Comparison of ENCODE assay signal across 23 mouse cellular contexts in genomic region chr8:13655033-13655351, GRCm38 (mm10). TPM values are rescaled to one million over a fixed set of nuclear protein-coding genes. Genes with fewer than 3 reads are reported as not detected.
DNase-seq lines count a peak whose midpoint lies in the region; ATAC-seq lines count a peak whose summit lies in the region.
"Had no signal": no experiment of that assay in that cellular context is flagged by ENCODE, and none has a peak within 500 bp of the region (broad histone marks: within the 10 kb centered on the region; RNA-seq: fewer than 3 reads in every experiment).

No protein-coding gene starts in this region.

- H3K9ac ChIP-seq in embryonic facial prominence, embryonic 11.5 days (replicated peaks; ENCODE audit: low read length), result no peak overlapping the region
- H3K9ac ChIP-seq in heart, embryonic 16.5 days (ENCODE audit: low read length), result no peak overlapping the region
- no peak overlapping the region for H3K9ac ChIP-seq in heart, embryonic 11.5 days (ENCODE audit: low read depth, low read length)
- H3K9ac ChIP-seq: hindbrain, embryonic 14.5 days; midbrain, embryonic 15.5 days had no signal

- no peaks in the 10 kb centered on the region for H3K36me3 ChIP-seq in embryonic facial prominence, embryonic 11.5 days (replicated peaks; ENCODE audit: control insufficient read depth, insufficient read depth, low read depth, low read length)
- no peaks in the 10 kb centered on the region for H3K36me3 ChIP-seq in embryonic facial prominence, embryonic 10.5 days (replicated peaks)
- no peaks in the 10 kb centered on the region for H3K36me3 ChIP-seq in heart, embryonic 16.5 days (ENCODE audit: control insufficient read depth, insufficient read depth)
- no peaks in the 10 kb centered on the region for H3K36me3 ChIP-seq in heart, embryonic 11.5 days (ENCODE audit: control insufficient read depth, insufficient read depth, low read length)
- H3K36me3 ChIP-seq: midbrain, embryonic 15.5 days had no signal

- H3K27ac ChIP-seq in embryonic facial prominence, embryonic 11.5 days (replicated peaks; ENCODE audit: low read depth, low read length), result no peak overlapping the region
- H3K27ac ChIP-seq in embryonic facial prominence, embryonic 10.5 days (replicated peaks), result no peak overlapping the region
- H3K27ac ChIP-seq in heart, embryonic 16.5 days (ENCODE audit: low read length), result peak overlapping the region; percentile 36; the same call in 1 of the 2 replicates
- H3K27ac ChIP-seq in heart, embryonic 11.5 days (ENCODE audit: low read depth, low read length), result no peak overlapping the region
- H3K27ac ChIP-seq: hindbrain, embryonic 14.5 days; midbrain, embryonic 15.5 days had no signal

- H3K4me3 ChIP-seq in embryonic facial prominence, embryonic 11.5 days (ENCODE audit: low read depth, low read length), result no peak overlapping the region
- no peak overlapping the region for H3K4me3 ChIP-seq in embryonic facial prominence, embryonic 10.5 days
- H3K4me3 ChIP-seq in heart, embryonic 16.5 days (ENCODE audit: low read length), result no peak overlapping the region
- H3K4me3 ChIP-seq in heart, embryonic 11.5 days (ENCODE audit: low read depth, low read length), result no peak overlapping the region
- H3K4me3 ChIP-seq: erythroblast, embryonic 14.5 days; midbrain, embryonic 15.5 days had no signal

- no peak for DNase-seq in embryonic facial prominence, embryonic 11.5 days (ENCODE audit: low spot score)
- no peak for DNase-seq in embryonic facial prominence, embryonic 10.5 days (ENCODE audit: low spot score)
- DNase-seq in NIH3T3 (ENCODE audit: low read depth), result peak; percentile 50
- peak; percentile 33 for DNase-seq in fibroblast of lung, adult 2 months (ENCODE audit: low read depth)
- DNase-seq in spleen, postnatal 36 days (ENCODE audit: low spot score in 2 of 2), result no peak
- DNase-seq in neural tube, embryonic 10.5 days (ENCODE audit: extremely low spot score, low spot score), result no peak
- DNase-seq: adrenal gland, postnatal 10 days; cerebellum, adult 8-10 months; cerebellum, postnatal 36 days; heart, postnatal 36 days; kidney, adult 18-20 months; kidney, postnatal 10 days; lung, postnatal 14 days had no signal

- no peaks in the 10 kb centered on the region for H3K27me3 ChIP-seq in embryonic facial prominence, embryonic 11.5 days (ENCODE audit: control insufficient read depth, insufficient read depth, low read length)
- no peaks in the 10 kb centered on the region for H3K27me3 ChIP-seq in embryonic facial prominence, embryonic 10.5 days (replicated peaks; ENCODE audit: low read depth, poor library complexity, severe bottlenecking)
- no peaks in the 10 kb centered on the region for H3K27me3 ChIP-seq in heart, embryonic 16.5 days (ENCODE audit: control insufficient read depth, insufficient read depth, low read length)
- H3K27me3 ChIP-seq in heart, embryonic 11.5 days (ENCODE audit: control insufficient read depth, insufficient read depth, low read length), result no peaks in the 10 kb centered on the region
- H3K27me3 ChIP-seq: midbrain, embryonic 15.5 days had no signal

- no peaks in the 10 kb centered on the region for H3K4me1 ChIP-seq in embryonic facial prominence, embryonic 11.5 days (ENCODE audit: control insufficient read depth, insufficient read depth, low read length)
- 0 out of 2 replicates have a peak, but pooled peaks cover 4% of the 10 kb centered on the region for H3K4me1 ChIP-seq in embryonic facial prominence, embryonic 10.5 days
- H3K4me1 ChIP-seq in heart, embryonic 16.5 days (ENCODE audit: control insufficient read depth, insufficient read depth, low read length), result peaks cover 32% of the 10 kb centered on the region
- H3K4me1 ChIP-seq in heart, embryonic 11.5 days (ENCODE audit: control insufficient read depth, insufficient read depth, low read length), result peaks cover 32% of the 10 kb centered on the region
- H3K4me1 ChIP-seq: midbrain, embryonic 15.5 days had no signal

- H3K9me3 ChIP-seq in embryonic facial prominence, embryonic 11.5 days (replicated peaks; ENCODE audit: control insufficient read depth, low read length), result no peaks in the 10 kb centered on the region
- no peaks in the 10 kb centered on the region for H3K9me3 ChIP-seq in embryonic facial prominence, embryonic 10.5 days
- H3K9me3 ChIP-seq in heart, embryonic 16.5 days (replicated peaks; ENCODE audit: control insufficient read depth, low read length), result no peaks in the 10 kb centered on the region
- H3K9me3 ChIP-seq in heart, embryonic 11.5 days (replicated peaks; ENCODE audit: control insufficient read depth, low read length), result no peaks in the 10 kb centered on the region
- H3K9me3 ChIP-seq: midbrain, embryonic 15.5 days had no signal

- ATAC-seq in embryonic facial prominence, embryonic 11.5 days (replicated peaks; ENCODE audit: insufficient number of reproducible peaks, low FRiP score, low TSS enrichment, low read depth), result 0 out of 2 replicates have a peak, but pooled peaks have one; percentile 56
- no peak for ATAC-seq in heart, embryonic 16.5 days (replicated peaks; ENCODE audit: extremely low read depth, insufficient read depth, low FRiP score)
- ATAC-seq in heart, embryonic 11.5 days (replicated peaks; ENCODE audit: insufficient number of reproducible peaks, low FRiP score, low TSS enrichment), result no peak
- ATAC-seq: forebrain, embryonic 14.5 days; inflammation-experienced regulatory T-cells, adult 6 months; midbrain, embryonic 15.5 days had no signal

- 93% methylated on average over 5 of the region's 5 CpGs for WGBS in embryonic facial prominence, embryonic 11.5 days
- WGBS in embryonic facial prominence, embryonic 10.5 days, result 90% methylated on average over 5 of the region's 5 CpGs
- 85% methylated on average over 5 of the region's 5 CpGs for WGBS in heart, embryonic 16.5 days
- 90% methylated on average over 5 of the region's 5 CpGs for WGBS in heart, embryonic 11.5 days (ENCODE audit: insufficient replicate concordance)

- no peak overlapping the region for H3K4me2 ChIP-seq in embryonic facial prominence, embryonic 11.5 days (ENCODE audit: low read depth, low read length)
- no peak overlapping the region for H3K4me2 ChIP-seq in heart, embryonic 16.5 days (ENCODE audit: low read depth, low read length)
- H3K4me2 ChIP-seq in heart, embryonic 11.5 days, result no peak overlapping the region
- H3K4me2 ChIP-seq: hindbrain, embryonic 14.5 days; midbrain, embryonic 15.5 days had no signal

RNA-seq across cellular contexts. Expression of gene Rasa3, which starts 22.4 kb away (rescaled TPM):
- 20.7 and 21.8 TPM in 2 replicates for polyA plus RNA-seq in embryonic facial prominence, embryonic 11.5 days (2014; fragmentation: Nextera tagmentation; extraction: Ambion mirVana)
- polyA plus RNA-seq in embryonic facial prominence, embryonic 10.5 days (2016; fragmentation: Nextera tagmentation; extraction: Ambion mirVana), result 26.3 and 27.3 TPM in 2 replicates
- 26.9 and 27.4 TPM in 2 replicates for polyA plus RNA-seq in heart, embryonic 16.5 days (2015; fragmentation: Nextera tagmentation; extraction: Ambion mirVana)
- polyA plus RNA-seq in heart, embryonic 11.5 days (2014; fragmentation: Nextera tagmentation; extraction: Ambion mirVana), result 26.3 and 36.3 TPM in 2 replicates

RNA-seq across cellular contexts. Expression of gene Cfap97d2, which starts 50.7 kb away (rescaled TPM):
- polyA plus RNA-seq in embryonic facial prominence, embryonic 11.5 days (2014; fragmentation: Nextera tagmentation; extraction: Ambion mirVana), result 0.27 TPM in 1 of 2 replicates, not detected in the other
- 0.24 and 0.70 TPM in 2 replicates for polyA plus RNA-seq in embryonic facial prominence, embryonic 10.5 days (2016; fragmentation: Nextera tagmentation; extraction: Ambion mirVana)
- polyA plus RNA-seq in heart, embryonic 16.5 days (2015; fragmentation: Nextera tagmentation; extraction: Ambion mirVana), result 0.20 TPM in 1 of 2 replicates, not detected in the other
- not detected in 2 replicates for polyA plus RNA-seq in heart, embryonic 11.5 days (2014; fragmentation: Nextera tagmentation; extraction: Ambion mirVana)
- polyA plus RNA-seq: erythroblast, embryonic 14.5 days; inflammation-experienced regulatory T-cells, adult 6 months; limb, embryonic 11.5 days; liver, adult 2 months; liver, embryonic 16.5 days had no signal

Comparison
In these comparisons a context has a peak if more than half of its experiments do, and no peak if none do; other contexts are left out.
1. DNase-seq: peak in NIH3T3 (single experiment) and fibroblast of lung, adult 2 months (single experiment); none in embryonic facial prominence, embryonic 11.5 days (single experiment), embryonic facial prominence, embryonic 10.5 days (single experiment), spleen, postnatal 36 days (0 of 2) and neural tube, embryonic 10.5 days (single experiment).